Mouse (Mus musculus) liver, adult 2 months (tissue): ENCODE measurements around the gene Fam24a.

Experiments
- CTCF ChIP-seq: fragments of 200-500 bp; IDR thresholded peaks from 2 replicates; pipeline ENCODE4 v1.5.1; 2011; ENCODE audit warnings: low read depth, low read length, control low read depth
- POLR2A ChIP-seq: fragments of 200-500 bp; IDR thresholded peaks from 2 replicates; pipeline ENCODE4 v1.6.1; 2011; ENCODE audit warnings: low read length, control low read depth; ENCODE audit not compliant: insufficient read depth; ENCODE audit errors: extremely low read depth

DNA sequence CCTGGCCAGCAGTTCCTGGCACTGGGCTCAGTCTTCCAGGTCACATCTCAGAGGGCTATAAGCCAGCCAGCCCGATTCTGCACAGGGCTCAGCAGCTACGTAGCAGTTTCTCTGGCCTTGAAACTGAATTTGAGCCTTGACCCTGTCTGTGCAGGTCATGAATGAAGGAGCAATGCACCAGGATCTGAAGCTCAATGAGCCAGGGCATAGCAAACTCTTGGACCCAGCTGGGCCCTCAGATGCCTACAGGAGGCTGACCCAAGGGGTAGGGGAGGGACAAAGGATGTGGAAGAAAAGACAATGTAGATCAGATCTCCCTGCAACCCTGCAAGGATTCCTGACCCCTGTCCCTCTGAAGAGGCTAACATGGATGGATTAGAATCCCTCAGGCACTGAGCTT, 11.5 kb upstream of the Fam24a start, which contains the start of gene Cuzd1:
- no peak for TF ChIP-seq CTCF
- TF ChIP-seq POLR2A = no peak
